Mouse (Mus musculus) right cerebral cortex, postnatal 14 days (tissue): ENCODE data around the gene Gm28897.
"Not testable (repeated sequence)": the region's sequence is repeated elsewhere in the genome, so short reads cannot be mapped to it uniquely, and the experiment has no call there.

Experiments
- DNase-seq: peaks from one replicate; pipeline ENCODE4 v3.0.0; 2022

Gene Gm28897

DNA sequence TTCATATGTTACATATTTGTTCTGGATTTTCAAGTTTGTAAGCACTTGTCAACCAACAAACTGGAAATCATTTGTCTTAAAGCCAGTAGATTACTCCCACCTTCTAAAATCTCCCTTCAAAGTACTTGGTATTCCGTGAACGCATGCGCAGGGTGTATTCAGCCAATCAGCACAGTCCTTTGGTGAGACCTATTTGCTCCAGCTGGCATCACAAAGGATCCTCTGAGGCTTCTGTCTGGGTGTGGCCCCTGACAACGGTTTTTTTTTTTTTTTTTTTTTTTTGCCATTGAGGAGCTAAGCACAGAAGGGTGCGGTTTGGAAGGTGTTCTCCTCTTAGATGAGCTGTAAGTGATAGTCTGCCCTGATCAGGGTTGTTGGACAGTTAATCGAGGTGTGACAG is at the start of gene Gm28897:
Gm28897 (plus strand) TSS at position 301 of the 400 bp plus-strand sequence.
- DNase-seq, result not testable (repeated sequence)
